Comparison of ENCODE assay signal across 8 mouse cellular contexts in genomic region chr5:138154390-138154789, GRCm38 (mm10). TPM values are rescaled to one million over a fixed set of nuclear protein-coding genes. Genes with fewer than 3 reads are reported as not detected.
DNase-seq lines count a peak whose midpoint lies in the region; ATAC-seq and TF ChIP-seq lines count a peak whose summit lies in the region.

No protein-coding gene starts in this region.

- no peak overlapping the region for H3K4me3 ChIP-seq in lung, postnatal 0 days (ENCODE audit: low read depth, low read length)
- peak overlapping the region; percentile 85 for H3K4me3 ChIP-seq in liver, embryonic 11.5 days (ENCODE audit: low read depth, low read length)
- peak overlapping the region; percentile 74 for H3K4me3 ChIP-seq in stomach, embryonic 16.5 days (replicated peaks; ENCODE audit: low read length)

- H3K9me3 ChIP-seq in lung, postnatal 0 days (ENCODE audit: low read length) = no peaks in the 10 kb centered on the region
- no peaks in the 10 kb centered on the region for H3K9me3 ChIP-seq in liver, embryonic 11.5 days (ENCODE audit: control insufficient read depth, low read length)
- no peaks in the 10 kb centered on the region for H3K9me3 ChIP-seq in stomach, embryonic 16.5 days (replicated peaks; ENCODE audit: control insufficient read depth, low read length)

- H3K4me2 ChIP-seq in lung, postnatal 0 days (replicated peaks; ENCODE audit: low read depth, low read length) = peak overlapping the region; percentile 63; the same call in 1 of the 2 replicates
- peak overlapping the region; percentile 90 for H3K4me2 ChIP-seq in liver, embryonic 11.5 days
- H3K4me2 ChIP-seq in stomach, embryonic 16.5 days (ENCODE audit: low read depth, low read length) = peak overlapping the region; percentile 77

- no peaks in the 10 kb centered on the region for H3K27me3 ChIP-seq in lung, postnatal 0 days (replicated peaks; ENCODE audit: insufficient read depth, low read length)
- no peaks in the 10 kb centered on the region for H3K27me3 ChIP-seq in liver, embryonic 11.5 days (replicated peaks; ENCODE audit: control insufficient read depth, insufficient read depth, low read length)
- H3K27me3 ChIP-seq in stomach, embryonic 16.5 days (ENCODE audit: control insufficient read depth, insufficient read depth, low read length) = no peaks in the 10 kb centered on the region

- ATAC-seq in lung, postnatal 0 days = no peak
- ATAC-seq in liver, embryonic 11.5 days (replicated peaks; ENCODE audit: low FRiP score) = no peak
- ATAC-seq in stomach, embryonic 16.5 days (ENCODE audit: insufficient read depth, low FRiP score) = no peak

- H3K4me1 ChIP-seq in lung, postnatal 0 days (ENCODE audit: insufficient read depth, low read depth, low read length) = no peaks in the 10 kb centered on the region
- H3K4me1 ChIP-seq in liver, embryonic 11.5 days (replicated peaks; ENCODE audit: control insufficient read depth, insufficient read depth, low read length) = no peaks in the 10 kb centered on the region
- H3K4me1 ChIP-seq in stomach, embryonic 16.5 days (ENCODE audit: control insufficient read depth, insufficient read depth, low read length) = no peaks in the 10 kb centered on the region; the same call in 1 of the 2 replicates

- peak; percentile 22 for DNase-seq in cerebellum, adult 9-10 months
- DNase-seq in cerebellum, adult 11 months = no peak
- no peak for DNase-seq in lung, postnatal 0 days (ENCODE audit: low spot score)
- no peak for DNase-seq in lung, adult 18-20 months
- DNase-seq in liver, embryonic 11.5 days (ENCODE audit: low spot score) = no peak
- DNase-seq in ovary, postnatal 14 days (ENCODE audit: low spot score) = no peak
- no peak for DNase-seq in cerebellum, postnatal 25 days

- peaks cover 18% of the 10 kb centered on the region for H3K36me3 ChIP-seq in lung, postnatal 0 days (ENCODE audit: insufficient read depth, low read length)
- H3K36me3 ChIP-seq in liver, embryonic 11.5 days (ENCODE audit: control insufficient read depth, insufficient read depth, low read length) = peaks cover 12% of the 10 kb centered on the region; the same call in 1 of the 2 replicates
- peaks cover 12% of the 10 kb centered on the region; the same call in 1 of the 2 replicates for H3K36me3 ChIP-seq in stomach, embryonic 16.5 days (ENCODE audit: control insufficient read depth, insufficient read depth, low read length)

- no peak for TF ChIP-seq EP300 in lung, postnatal 0 days (IDR thresholded peaks at IDR 0.05)

- no peak overlapping the region for H3K27ac ChIP-seq in lung, postnatal 0 days (ENCODE audit: low read length)
- no peak overlapping the region for H3K27ac ChIP-seq in liver, embryonic 11.5 days (ENCODE audit: low read depth, low read length)
- no peak overlapping the region for H3K27ac ChIP-seq in stomach, embryonic 16.5 days (ENCODE audit: low read length)

- TF ChIP-seq CTCF in lung, postnatal 0 days (IDR thresholded peaks at IDR 0.05) = no peak

- WGBS in lung, postnatal 0 days = 50% methylated on average over 3 of the region's 3 CpGs
- WGBS in liver, embryonic 11.5 days = 71% methylated on average over 3 of the region's 3 CpGs
- WGBS in stomach, embryonic 16.5 days = 62% methylated on average over 3 of the region's 3 CpGs

- H3K9ac ChIP-seq in lung, postnatal 0 days (replicated peaks; ENCODE audit: low read depth) = peak overlapping the region; percentile 85; the same call in 1 of the 2 replicates
- no peak overlapping the region for H3K9ac ChIP-seq in liver, embryonic 11.5 days (ENCODE audit: low read depth, low read length)
- H3K9ac ChIP-seq in stomach, embryonic 16.5 days (ENCODE audit: low read length) = peak overlapping the region; percentile 89; the same call in 1 of the 2 replicates

RNA-seq across cellular contexts. Expression of gene Zfp113, which starts 1.2 kb away (rescaled TPM):
- 11.4 and 12.3 TPM in 2 replicates for polyA plus RNA-seq in lung, postnatal 0 days (2015; fragmentation: Nextera tagmentation; extraction: Ambion mirVana)
- polyA plus RNA-seq in liver, embryonic 11.5 days (2014; fragmentation: Nextera tagmentation; extraction: Ambion mirVana) = 8.0 and 9.0 TPM in 2 replicates
- 13.3 and 15.1 TPM in 2 replicates for polyA plus RNA-seq in stomach, embryonic 16.5 days (2015; fragmentation: Nextera tagmentation; extraction: Ambion mirVana)

RNA-seq across cellular contexts. Expression of gene Cops6, which starts 6.5 kb away (rescaled TPM):
- polyA plus RNA-seq in lung, postnatal 0 days (2015; fragmentation: Nextera tagmentation; extraction: Ambion mirVana) = 173 TPM in 2 replicates
- 251 and 257 TPM in 2 replicates for polyA plus RNA-seq in liver, embryonic 11.5 days (2014; fragmentation: Nextera tagmentation; extraction: Ambion mirVana)
- polyA plus RNA-seq in stomach, embryonic 16.5 days (2015; fragmentation: Nextera tagmentation; extraction: Ambion mirVana) = 281 and 289 TPM in 2 replicates

RNA-seq across cellular contexts. Expression of gene Ap4m1, which starts 17.4 kb away (rescaled TPM):
- 10.9 and 11.1 TPM in 2 replicates for polyA plus RNA-seq in lung, postnatal 0 days (2015; fragmentation: Nextera tagmentation; extraction: Ambion mirVana)
- 11.3 and 14.2 TPM in 2 replicates for polyA plus RNA-seq in liver, embryonic 11.5 days (2014; fragmentation: Nextera tagmentation; extraction: Ambion mirVana)
- polyA plus RNA-seq in stomach, embryonic 16.5 days (2015; fragmentation: Nextera tagmentation; extraction: Ambion mirVana) = 22.2 and 22.4 TPM in 2 replicates

RNA-seq across cellular contexts. Expression of gene Mcm7, which starts 17.8 kb away (rescaled TPM):
- 36.2 and 37.5 TPM in 2 replicates for polyA plus RNA-seq in lung, postnatal 0 days (2015; fragmentation: Nextera tagmentation; extraction: Ambion mirVana)
- 308 and 341 TPM in 2 replicates for polyA plus RNA-seq in liver, embryonic 11.5 days (2014; fragmentation: Nextera tagmentation; extraction: Ambion mirVana)
- polyA plus RNA-seq in stomach, embryonic 16.5 days (2015; fragmentation: Nextera tagmentation; extraction: Ambion mirVana) = 132 and 136 TPM in 2 replicates

RNA-seq across cellular contexts. Expression of gene Taf6, which starts 32.9 kb away (rescaled TPM):
- polyA plus RNA-seq in lung, postnatal 0 days (2015; fragmentation: Nextera tagmentation; extraction: Ambion mirVana) = 37.5 and 41.1 TPM in 2 replicates
- polyA plus RNA-seq in liver, embryonic 11.5 days (2014; fragmentation: Nextera tagmentation; extraction: Ambion mirVana) = 91.9 and 95.0 TPM in 2 replicates
- polyA plus RNA-seq in stomach, embryonic 16.5 days (2015; fragmentation: Nextera tagmentation; extraction: Ambion mirVana) = 73.7 and 74.9 TPM in 2 replicates
